Mouse (Mus musculus): ENCODE measurements around the gene Mup19. TPM values are rescaled to one million over a fixed set of nuclear protein-coding genes. Genes with fewer than 3 reads are reported as not detected.
A peak's percentile ranks its signal among the peaks of the same experiment; 100 is the strongest.
"Not testable (repeated sequence)": the region's sequence is repeated elsewhere in the genome, so short reads cannot be mapped to it uniquely, and the experiment has no call there.

Mup19 gene
- not detected in 2 replicates for polyA plus RNA-seq (2015; fragmentation: Nextera tagmentation; extraction: Ambion mirVana)

GRCm38 (mm10) chr4:61782169-61782568, at the start of gene Mup19:
Gene Mup19 (minus strand): TSS chr4:61782269.
- H3K9ac ChIP-seq; H3K4me3 ChIP-seq (replicated peaks); H3K36me3 ChIP-seq; H3K4me2 ChIP-seq; ATAC-seq (replicated peaks; ENCODE audit: low FRiP score); H3K27ac ChIP-seq; H3K27me3 ChIP-seq; H3K4me1 ChIP-seq; H3K9me3 ChIP-seq (replicated peaks): not testable (repeated sequence)
- WGBS = 94% methylated on average over 1 of the region's 5 CpGs

GRCm38 (mm10) chr4:61829211-61829610, 47.1 kb upstream of the Mup19 start:
- Histone ChIP-seq H3K27me3 (no peaks in the 10 kb centered on the region), H3K36me3 (no peaks in the 10 kb centered on the region), H3K4me1 (no peaks in the 10 kb centered on the region), H3K4me3 (replicated peaks) (no peak overlapping the region), H3K27ac (no peak overlapping the region), H3K9me3 (replicated peaks) (peaks cover 3% of the 10 kb centered on the region; the same call in 1 of the 2 replicates), H3K4me2 (no peak overlapping the region), H3K9ac (no peak overlapping the region)
- WGBS = 70% methylated on average over 4 of the region's 4 CpGs
- no peak for ATAC-seq (replicated peaks; ENCODE audit: low FRiP score)

DNA sequence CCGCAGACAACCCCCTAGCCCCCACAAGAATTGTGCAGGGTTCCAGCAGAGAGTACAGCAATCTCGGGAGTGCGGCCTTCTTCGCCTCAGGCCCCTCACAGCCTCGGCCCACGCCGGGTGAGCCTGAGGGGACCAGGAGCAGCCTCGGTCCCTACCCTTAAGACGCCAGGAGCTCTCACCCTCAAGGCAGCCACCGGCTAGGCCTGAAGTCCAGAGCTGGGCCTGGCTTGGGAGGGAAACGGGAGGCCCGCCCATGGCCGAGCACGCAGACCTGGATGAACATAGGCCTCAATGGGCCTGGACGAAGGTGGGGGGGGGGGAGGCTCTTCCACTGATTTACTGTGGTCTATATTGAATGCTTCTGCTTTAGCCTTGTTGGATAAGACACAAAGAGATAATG, 41.1 kb upstream of the Mup19 start:
- Histone ChIP-seq H3K27me3 (no peaks in the 10 kb centered on the region), H3K9me3 (replicated peaks) (peaks cover 10% of the 10 kb centered on the region; the same call in 1 of the 2 replicates), H3K4me1 (no peaks in the 10 kb centered on the region), H3K9ac (no peak overlapping the region), H3K4me2 (no peak overlapping the region), H3K27ac (no peak overlapping the region), H3K36me3 (no peaks in the 10 kb centered on the region), H3K4me3 (replicated peaks) (no peak overlapping the region)
- WGBS = 91% methylated on average over 15 of the region's 15 CpGs
- ATAC-seq (replicated peaks; ENCODE audit: low FRiP score) = no peak; the same call in 1 of the 2 replicates

DNA sequence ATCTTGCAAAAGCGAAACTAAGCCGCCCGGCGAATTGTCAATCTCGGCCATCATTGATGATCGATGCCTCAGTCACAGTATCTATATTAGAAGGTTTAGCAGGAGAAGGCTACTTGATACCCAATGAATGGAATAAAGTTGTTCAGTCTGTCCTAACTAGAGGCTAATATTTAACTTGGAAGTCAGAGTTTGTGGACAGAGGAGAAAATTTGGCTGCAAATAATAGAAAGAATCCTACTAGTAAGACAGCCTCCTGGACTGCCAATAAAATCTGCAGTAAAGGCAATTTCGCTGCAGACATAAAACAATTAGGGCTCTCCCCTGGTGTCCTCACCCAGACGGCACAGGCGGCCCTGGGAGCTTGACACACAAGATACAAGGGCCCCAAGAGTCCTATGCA, 40.5 kb upstream of the Mup19 start:
- H3K4me1 ChIP-seq; H3K27me3 ChIP-seq; H3K27ac ChIP-seq; H3K9ac ChIP-seq; ATAC-seq (replicated peaks; ENCODE audit: low FRiP score); H3K36me3 ChIP-seq; H3K9me3 ChIP-seq (replicated peaks); H3K4me3 ChIP-seq (replicated peaks); H3K4me2 ChIP-seq: not testable (repeated sequence)
- 82% methylated on average over 9 of the region's 9 CpGs for WGBS

GRCm38 (mm10) chr4:61815602-61816001, 33.5 kb upstream of the Mup19 start:
- 65% methylated on average over 2 of the region's 2 CpGs for WGBS

DNA sequence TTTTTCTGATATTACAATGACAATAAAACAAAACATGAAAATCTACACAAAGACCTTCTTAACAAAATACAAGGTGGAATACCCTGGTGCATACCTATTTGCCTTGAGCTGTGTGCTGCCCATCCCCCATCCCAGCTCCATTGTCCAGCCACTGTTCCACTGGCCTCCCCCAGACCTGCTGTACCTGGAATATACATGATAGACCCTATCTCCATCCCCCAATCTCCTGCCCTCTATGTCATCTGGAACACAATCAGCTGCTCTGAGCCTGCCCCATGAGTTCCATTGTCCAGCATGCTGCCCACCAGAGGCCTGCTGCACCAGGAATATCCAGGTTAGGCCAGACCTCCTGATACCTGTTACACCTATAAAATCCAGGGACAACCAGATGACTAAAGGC, 31.4 kb upstream of the Mup19 start:
- Histone ChIP-seq H3K4me3 (replicated peaks) (no peak overlapping the region), H3K9me3 (replicated peaks) (0 out of 2 replicates have a peak, but pooled peaks cover 2% of the 10 kb centered on the region), H3K27ac (no peak overlapping the region), H3K4me2 (no peak overlapping the region), H3K9ac (no peak overlapping the region), H3K4me1 (no peaks in the 10 kb centered on the region), H3K36me3 (no peaks in the 10 kb centered on the region), H3K27me3 (no peaks in the 10 kb centered on the region)
- ATAC-seq (replicated peaks; ENCODE audit: low FRiP score) = no peak

More at GRCm38 (mm10) chr4:61815602-61816001, 33.5 kb upstream of the Mup19 start:
- ATAC-seq (replicated peaks; ENCODE audit: low FRiP score) = 0 out of 2 replicates have a peak, but pooled peaks have one; percentile 22
- Histone ChIP-seq H3K36me3 (no peaks in the 10 kb centered on the region), H3K27ac (no peak overlapping the region), H3K4me2 (no peak overlapping the region), H3K9ac (no peak overlapping the region), H3K4me1 (no peaks in the 10 kb centered on the region), H3K27me3 (no peaks in the 10 kb centered on the region), H3K9me3 (replicated peaks) (0 out of 2 replicates have a peak, but pooled peaks cover 2% of the 10 kb centered on the region), H3K4me3 (replicated peaks) (no peak overlapping the region)

- H3K27me3 ChIP-seq; ATAC-seq (replicated peaks; ENCODE audit: low FRiP score); H3K9me3 ChIP-seq (replicated peaks); H3K9ac ChIP-seq; H3K4me1 ChIP-seq; H3K36me3 ChIP-seq; H3K4me2 ChIP-seq; H3K4me3 ChIP-seq (replicated peaks); H3K27ac ChIP-seq: not testable (repeated sequence)
- 28% methylated on average over 2 of the region's 2 CpGs for WGBS
Measured at GRCm38 (mm10) chr4:61811193-61811592, 29.1 kb upstream of the Mup19 start.

DNA sequence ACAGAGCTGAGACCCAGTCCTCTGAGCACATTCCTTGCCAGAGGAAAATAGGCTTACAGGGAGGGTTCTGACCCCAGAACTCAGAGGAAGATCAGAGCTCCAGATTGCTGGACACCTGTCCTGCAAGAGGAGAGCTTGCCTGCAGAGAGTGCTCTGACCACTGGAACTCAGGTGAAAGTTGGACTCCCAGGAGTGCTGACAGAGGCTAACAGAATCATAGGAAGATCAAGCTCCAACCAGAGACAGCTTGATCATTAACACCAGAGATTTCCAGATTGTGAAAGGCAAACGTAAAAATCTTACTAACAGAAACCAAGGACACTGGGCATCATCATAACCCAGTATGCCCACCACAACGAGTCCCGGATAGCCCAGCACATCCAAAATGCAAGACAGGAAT, 26.9 kb upstream of the Mup19 start:
- not testable (repeated sequence) for ATAC-seq (replicated peaks; ENCODE audit: low FRiP score); H3K4me1 ChIP-seq; H3K27ac ChIP-seq; H3K4me2 ChIP-seq; H3K27me3 ChIP-seq; H3K4me3 ChIP-seq (replicated peaks); H3K9me3 ChIP-seq (replicated peaks); H3K9ac ChIP-seq; H3K36me3 ChIP-seq
- WGBS = 81% methylated on average over 3 of the region's 3 CpGs

- H3K27me3 ChIP-seq; H3K4me1 ChIP-seq; H3K27ac ChIP-seq; H3K9ac ChIP-seq; H3K4me3 ChIP-seq (replicated peaks); H3K36me3 ChIP-seq; H3K4me2 ChIP-seq; ATAC-seq (replicated peaks; ENCODE audit: low FRiP score); H3K9me3 ChIP-seq (replicated peaks): not testable (repeated sequence)
- WGBS = 100% methylated on average over 1 of the region's 1 CpGs
Measured at GRCm38 (mm10) chr4:61789699-61790098, 7.6 kb upstream of the Mup19 start.

DNA sequence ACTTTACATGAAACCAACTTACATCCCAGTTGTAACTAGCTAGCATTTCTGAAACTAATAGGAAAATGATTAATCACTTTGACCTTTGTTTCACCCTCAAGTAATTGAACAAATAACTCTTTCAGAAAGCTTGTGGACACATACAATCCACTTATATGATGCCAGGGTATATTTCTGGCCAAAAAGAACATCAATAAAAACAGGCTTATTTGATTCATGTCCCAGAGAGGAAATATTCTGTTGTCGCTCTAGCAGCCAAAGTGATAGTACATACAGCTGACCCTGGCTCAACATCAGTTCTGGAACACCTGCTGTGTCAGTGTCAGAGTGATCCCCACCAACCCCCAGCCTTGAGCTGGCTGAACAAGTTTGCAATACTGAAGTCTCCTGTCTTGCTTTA, 2.2 kb upstream of the Mup19 start:
- H3K36me3 ChIP-seq; H3K9ac ChIP-seq; H3K9me3 ChIP-seq (replicated peaks); H3K27me3 ChIP-seq; ATAC-seq (replicated peaks; ENCODE audit: low FRiP score); H3K27ac ChIP-seq; H3K4me3 ChIP-seq (replicated peaks); H3K4me1 ChIP-seq; H3K4me2 ChIP-seq: not testable (repeated sequence)
- WGBS = 80% methylated on average over 1 of the region's 1 CpGs

Other genes with a start within 250 kb of the Mup19 start
- gene Mup17, start 186.4 kb downstream of the Mup19 start, polyA plus RNA-seq (2015; fragmentation: Nextera tagmentation; extraction: Ambion mirVana) = not detected in 2 replicates
- not detected in 2 replicates for gene Mup18, start 108.1 kb downstream of the Mup19 start, polyA plus RNA-seq (2015; fragmentation: Nextera tagmentation; extraction: Ambion mirVana)
- not detected in 2 replicates for gene Mup5, start 53.0 kb upstream of the Mup19 start, polyA plus RNA-seq (2015; fragmentation: Nextera tagmentation; extraction: Ambion mirVana)